Mouse (Mus musculus) cerebellum, adult 2 months (tissue): Measurements from ENCODE around the gene Slc35g1. TPM values are rescaled to one million over a fixed set of nuclear protein-coding genes. Genes with fewer than 3 reads are reported as not detected.
"Not testable (repeated sequence)": the region's sequence is repeated elsewhere in the genome, so short reads cannot be mapped to it uniquely, and the experiment has no call there.

Experiments used
- DNase-seq, 2 experiments: peaks; one replicate each; pipeline ENCODE4 v3.0.0; 2021
- H3K27ac ChIP-seq: fragments of 200-500 bp; 2 replicates; pipeline ENCODE4 v1.5.1; 2012; ENCODE audit warnings: low read length, control low read depth, inconsistent platforms; ENCODE audit not compliant: insufficient read depth
- H3K27me3 ChIP-seq: fragments of 200-500 bp; 2 replicates; pipeline ENCODE4 v1.6.1; 2012; ENCODE audit warnings: inconsistent platforms, mild to moderate bottlenecking, low read length, moderate library complexity; ENCODE audit not compliant: control insufficient read depth, insufficient read depth
- H3K4me1 ChIP-seq: fragments of 200-500 bp; 2 replicates; pipeline ENCODE4 v1.6.1; 2011; ENCODE audit warnings: low read length; ENCODE audit not compliant: control insufficient read depth, insufficient read depth
- H3K4me3 ChIP-seq: fragments of 200-500 bp; replicated peaks from 2 replicates; pipeline ENCODE3; 2011; ENCODE audit warnings: mild to moderate bottlenecking, low read depth, low read length, control low read depth; ENCODE audit not compliant: insufficient read depth
- CTCF ChIP-seq: fragments of 200-500 bp; IDR thresholded peaks from 2 replicates; pipeline ENCODE4 v1.5.1; 2011; ENCODE audit warnings: low read depth, mild to moderate bottlenecking, control low read depth, low read length, moderate library complexity, borderline replicate concordance; ENCODE audit not compliant: insufficient read depth
- POLR2A ChIP-seq: fragments of 200-500 bp; IDR thresholded peaks from 2 replicates; pipeline ENCODE4 v1.6.1; 2011; ENCODE audit warnings: low read length, control low read depth, borderline replicate concordance; ENCODE audit not compliant: insufficient read depth
- WGBS: fragments of 180-500 bp; shearing (Covaris S2); methylation state at CpG from one replicate; pipeline ENCODE4 v1.1.7; 2018; 5-methylcytosine and 5-hydroxymethylcytosine counted together
- polyA plus RNA-seq: library from polyadenylated mRNA; depleted of rRNA; stranded (reverse); fragments of >200 nt; gene quantifications from 2 replicates; pipeline ENCODE4 v1.2.3, GENCODE M21; 2012

The Slc35g1 gene
- polyA plus RNA-seq, 1 experiment: 2.0 TPM

DNA sequence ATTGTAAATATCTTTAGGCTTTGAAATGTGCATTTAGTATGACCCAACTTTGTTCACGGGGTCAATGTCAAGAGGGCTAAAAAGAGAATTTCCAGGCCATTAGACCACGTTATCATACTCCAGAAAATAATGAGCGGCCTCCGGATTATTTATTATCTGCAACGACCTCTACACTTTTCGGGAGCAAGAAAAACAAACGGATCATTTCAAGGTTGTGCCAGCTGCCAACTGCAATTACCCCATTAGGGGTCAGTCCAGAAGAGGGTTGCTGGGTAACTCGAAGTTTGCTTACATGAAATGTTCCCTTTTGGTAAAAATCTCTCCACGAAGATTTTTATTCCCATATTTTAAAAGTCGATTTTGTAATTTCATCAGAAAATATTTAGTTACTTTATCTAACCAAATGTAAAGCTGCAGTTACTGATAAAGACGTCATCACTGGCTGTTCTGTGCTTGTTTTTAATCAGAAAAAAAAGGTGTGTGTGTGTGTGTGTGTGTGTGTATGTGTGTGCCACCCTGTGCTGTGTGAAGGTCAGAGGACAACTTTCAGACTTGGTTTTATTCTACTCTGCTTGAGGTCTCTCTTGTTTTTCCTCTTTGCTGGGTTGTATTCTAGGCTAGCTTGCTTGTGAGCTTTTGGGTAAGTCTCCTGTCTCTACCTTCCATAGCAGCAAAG is 30.7 kb upstream of the Slc35g1 start:
- Histone ChIP-seq H3K4me3 (no peak overlapping the region), H3K27ac (no peak overlapping the region), H3K27me3 (no peaks in the 10 kb centered on the region), H3K4me1 (no peaks in the 10 kb centered on the region)
- TF ChIP-seq CTCF (no peak), POLR2A (no peak)
- DNase-seq: no peak
- 61% methylated on average over 11 of the region's 11 CpGs for WGBS

- TF ChIP-seq CTCF (no peak), POLR2A (no peak)
- WGBS: 28% methylated on average over 11 of the region's 11 CpGs
- no peaks in the 10 kb centered on the region for H3K27me3 ChIP-seq
- no peak overlapping the region for H3K27ac ChIP-seq
- H3K4me1 ChIP-seq: no peaks in the 10 kb centered on the region
- DNase-seq: no peak
- no peak overlapping the region for H3K4me3 ChIP-seq
Observed at GRCm38 (mm10) chr19:38372460-38373102, 23.2 kb upstream of the Slc35g1 start.

DNA sequence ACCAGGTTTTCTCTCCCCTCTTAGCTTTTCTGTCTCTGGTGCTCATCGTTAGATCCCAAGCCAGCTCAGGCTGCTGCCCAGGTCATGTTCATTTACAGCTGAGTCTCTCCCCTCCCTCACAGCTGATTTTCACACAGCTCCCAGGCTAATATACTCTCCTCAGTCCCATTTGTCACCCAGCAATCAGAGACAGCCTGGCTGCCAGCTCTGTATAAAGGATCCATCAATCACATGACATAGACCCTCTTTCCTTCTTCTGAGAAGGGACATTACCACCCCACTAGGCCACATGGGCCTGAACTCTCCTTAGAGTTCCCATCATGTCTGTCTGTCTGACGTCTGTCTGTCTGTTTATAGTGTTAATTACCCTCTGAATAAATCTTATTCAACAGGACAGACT is 22.4 kb upstream of the Slc35g1 start:
- 76% methylated on average over 2 of the region's 2 CpGs for WGBS

DNA sequence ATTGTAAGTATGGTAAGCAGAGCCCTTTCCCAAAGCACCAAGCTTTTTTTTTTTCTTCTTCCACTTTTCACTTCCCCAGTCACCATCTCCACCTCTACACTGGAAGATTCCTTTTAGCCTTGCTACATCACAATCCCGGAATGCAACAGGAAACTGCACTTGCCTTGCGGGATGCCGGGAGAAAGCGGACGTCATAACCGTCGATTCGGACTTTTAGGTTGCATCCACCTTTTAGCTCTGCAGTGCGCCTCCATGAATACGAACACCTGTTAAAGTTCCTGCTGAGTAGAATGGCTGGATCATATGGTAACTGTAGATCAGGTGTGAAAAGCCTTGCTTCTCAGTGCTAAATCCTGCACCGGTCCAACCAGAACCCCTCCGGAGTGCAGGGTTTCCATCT is 12.0 kb upstream of the Slc35g1 start:
- H3K4me3 ChIP-seq: no peak overlapping the region
- no peaks in the 10 kb centered on the region for H3K4me1 ChIP-seq
- H3K27me3 ChIP-seq: no peaks in the 10 kb centered on the region
- no peak for DNase-seq
- no peak for TF ChIP-seq POLR2A
- H3K27ac ChIP-seq: no peak overlapping the region
- WGBS: 92% methylated on average over 12 of the region's 12 CpGs

More for the DNA sequence above, 22.4 kb upstream of the Slc35g1 start:
- Histone ChIP-seq H3K27ac (no peak overlapping the region), H3K4me3 (no peak overlapping the region), H3K27me3 (no peaks in the 10 kb centered on the region), H3K4me1 (no peaks in the 10 kb centered on the region)
- no peak for TF ChIP-seq POLR2A
- DNase-seq: no peak

GRCm38 (mm10) chr19:38387021-38387420 is 8.8 kb upstream of the Slc35g1 start:
- not testable (repeated sequence) for H3K4me1 ChIP-seq, DNase-seq, H3K4me3 ChIP-seq, H3K27ac ChIP-seq, H3K27me3 ChIP-seq
- 89% methylated on average over 1 of the region's 1 CpGs for WGBS

GRCm38 (mm10) chr19:38387835-38388234 is 7.9 kb upstream of the Slc35g1 start:
- no peaks in the 10 kb centered on the region for H3K27me3 ChIP-seq
- no peak for DNase-seq
- no peak overlapping the region for H3K4me3 ChIP-seq
- H3K27ac ChIP-seq: no peak overlapping the region
- H3K4me1 ChIP-seq: no peaks in the 10 kb centered on the region
- WGBS: 93% methylated on average over 4 of the region's 4 CpGs
- no peak for TF ChIP-seq POLR2A
- TF ChIP-seq CTCF: no peak

- H3K4me3 ChIP-seq: peak overlapping the region; percentile 98
- no peaks in the 10 kb centered on the region for H3K4me1 ChIP-seq
- no peak for TF ChIP-seq POLR2A
- no peak for TF ChIP-seq CTCF
- peak in 1 of 2 experiments; percentile 17 for DNase-seq
- WGBS: 23% methylated on average over 8 of the region's 8 CpGs
- H3K27ac ChIP-seq: no peak overlapping the region
- H3K27me3 ChIP-seq: no peaks in the 10 kb centered on the region
Observed at GRCm38 (mm10) chr19:38396633-38396970, 822 bp downstream of the Slc35g1 start.

DNA sequence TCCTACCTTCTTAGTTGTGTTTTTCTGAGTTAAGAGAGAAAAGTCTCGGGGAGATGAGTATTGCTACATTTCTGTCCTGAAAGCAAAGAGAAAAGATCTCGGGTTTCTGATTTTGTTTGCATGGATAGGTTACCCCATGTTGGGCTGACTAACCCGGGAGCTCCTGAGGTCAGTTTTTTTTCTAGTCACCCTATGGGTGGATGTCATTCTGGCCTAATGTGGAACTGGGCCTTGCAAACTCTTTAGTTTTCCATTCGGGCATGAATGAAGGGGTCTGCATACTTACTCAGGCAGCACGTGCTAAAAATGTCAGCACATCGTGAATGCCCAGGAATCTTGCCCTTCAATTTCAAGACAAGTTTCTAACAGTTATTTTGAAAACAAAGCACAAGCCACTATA is 1.2 kb downstream of the Slc35g1 start:
- WGBS: 64% methylated on average over 6 of the region's 6 CpGs
- no peak overlapping the region for H3K4me3 ChIP-seq
- H3K4me1 ChIP-seq: no peaks in the 10 kb centered on the region
- H3K27me3 ChIP-seq: no peaks in the 10 kb centered on the region
- TF ChIP-seq POLR2A (no peak), CTCF (no peak)
- DNase-seq: no peak
- H3K27ac ChIP-seq: no peak overlapping the region

GRCm38 (mm10) chr19:38398966-38399365 is 3.2 kb downstream of the Slc35g1 start:
- 93% methylated on average over 8 of the region's 8 CpGs for WGBS
- no peak overlapping the region for H3K27ac ChIP-seq
- DNase-seq: no peak
- no peaks in the 10 kb centered on the region for H3K27me3 ChIP-seq
- no peak overlapping the region for H3K4me3 ChIP-seq
- TF ChIP-seq CTCF (no peak), POLR2A (no peak)
- no peaks in the 10 kb centered on the region for H3K4me1 ChIP-seq
